Mouse (Mus musculus): Measurements from ENCODE around the gene Vps13d.
A peak's percentile ranks its signal among the peaks of the same experiment; 100 is the strongest.

The Vps13d gene

DNA sequence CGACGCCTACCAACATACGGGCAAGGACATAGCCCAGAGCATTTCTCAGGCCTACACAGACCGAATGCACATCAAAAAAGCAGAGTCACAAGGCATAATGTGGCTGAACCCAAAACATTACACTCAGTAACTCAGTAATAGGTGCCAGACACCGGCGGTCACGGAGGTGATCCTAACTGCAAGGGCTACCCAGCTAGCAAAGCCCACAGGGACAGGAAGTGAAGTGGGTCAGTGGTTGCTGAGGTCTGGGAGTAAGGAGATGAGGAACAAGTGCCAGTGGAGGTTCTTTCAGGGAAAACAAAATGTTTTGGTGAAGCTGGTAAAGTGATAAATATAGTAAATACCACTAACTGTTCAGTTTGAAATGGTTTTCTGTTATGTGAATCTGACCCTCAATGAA, 121.1 kb downstream of the Vps13d start:
- no peak for DNase-seq

DNA sequence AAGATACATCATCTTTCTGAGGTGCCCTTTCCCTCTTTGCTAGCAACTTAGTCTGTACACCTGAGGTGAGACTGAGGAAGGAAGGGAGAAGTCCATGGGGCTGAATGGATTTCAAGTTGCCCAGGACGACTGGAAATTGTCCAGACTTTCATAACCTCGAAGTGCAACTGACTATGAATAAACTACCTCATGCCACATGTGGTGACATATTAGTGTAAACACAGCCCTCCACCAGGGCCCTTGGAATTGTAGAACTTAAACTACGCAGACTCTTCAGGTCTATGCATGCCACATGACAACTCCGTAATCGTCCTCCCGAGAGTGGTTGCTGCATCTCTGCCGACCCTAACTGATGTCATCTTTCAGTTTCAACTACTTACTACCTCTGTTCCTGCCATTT, 122.9 kb downstream of the Vps13d start:
- no peak for DNase-seq

- DNase-seq, result no peak
Measured at GRCm38 (mm10) chr4:145067019-145067680, 127.7 kb downstream of the Vps13d start.

- DNase-seq, result no peak
Measured at GRCm38 (mm10) chr4:145066336-145067018, 128.3 kb downstream of the Vps13d start.

GRCm38 (mm10) chr4:145058749-145059442, 135.9 kb downstream of the Vps13d start:
- DNase-seq, result no peak

DNA sequence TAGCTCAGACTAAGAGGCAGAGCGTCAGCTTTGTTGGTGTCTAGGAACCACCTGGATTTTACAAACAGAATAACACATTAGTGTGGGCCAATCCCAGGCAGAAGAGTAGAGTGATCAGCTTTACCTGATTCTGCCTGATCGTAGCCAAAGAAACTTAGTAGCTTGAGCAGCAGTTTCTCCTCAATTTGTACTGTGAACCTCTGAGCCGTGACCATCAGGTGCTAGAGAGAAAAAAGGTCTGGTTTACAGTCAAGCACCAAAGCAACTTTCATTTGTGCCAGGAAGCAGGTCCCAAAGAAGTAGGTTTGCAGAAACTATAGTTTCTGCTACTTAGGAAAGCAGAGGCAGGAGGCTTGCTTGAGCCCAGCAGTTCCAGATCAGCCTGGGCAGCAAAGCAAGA, 138.5 kb downstream of the Vps13d start:
- no peak for DNase-seq

DNA sequence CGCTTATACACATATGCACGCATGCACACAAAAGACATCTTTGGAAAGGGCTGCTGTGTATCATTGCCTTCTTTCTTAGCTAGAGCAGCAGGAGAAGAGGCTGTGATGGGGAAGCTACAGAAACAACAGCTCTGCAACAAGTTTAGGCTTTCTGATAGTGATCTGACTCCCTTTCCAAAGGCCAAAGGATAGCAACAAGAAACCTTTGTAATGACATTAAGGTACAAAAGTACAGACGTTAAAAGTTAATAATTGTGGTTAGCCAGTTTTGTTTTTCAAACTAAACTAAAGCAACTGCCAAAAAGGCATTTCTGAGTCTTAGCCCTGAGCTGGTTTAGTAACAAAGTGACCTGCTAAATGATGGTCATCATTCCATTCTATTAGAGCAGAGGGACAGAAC, 139.0 kb downstream of the Vps13d start:
- no peak for DNase-seq

GRCm38 (mm10) chr4:145054369-145054768, 140.4 kb downstream of the Vps13d start:
- DNase-seq, result no peak

- DNase-seq, result no peak
Measured at GRCm38 (mm10) chr4:145052697-145053096, 142.1 kb downstream of the Vps13d start.

GRCm38 (mm10) chr4:145052282-145052681, 142.5 kb downstream of the Vps13d start:
- no peak for DNase-seq

- DNase-seq, result no peak
Measured at GRCm38 (mm10) chr4:145051209-145051969, 143.4 kb downstream of the Vps13d start.

- DNase-seq, result peak; percentile 27 to 38
Measured at GRCm38 (mm10) chr4:145050518-145051208, 144.1 kb downstream of the Vps13d start.

DNA sequence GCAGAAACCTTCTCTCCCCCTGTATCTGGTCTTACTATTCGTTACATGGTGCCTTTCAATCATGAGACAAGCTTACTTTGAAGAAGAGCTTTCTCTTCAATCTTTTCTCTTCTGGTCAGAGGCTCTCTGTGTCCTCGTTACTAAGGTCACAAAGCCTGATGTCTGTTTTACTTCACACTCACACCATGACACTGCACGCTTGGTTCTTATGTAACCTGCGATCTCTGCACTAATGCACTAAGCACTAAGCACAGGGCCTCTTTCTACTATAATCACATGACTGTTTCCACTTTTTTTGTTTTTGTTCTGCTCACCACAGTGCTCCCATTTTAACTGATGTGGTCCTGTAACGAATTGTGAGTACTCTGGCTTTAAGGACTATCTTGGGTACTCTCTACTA, 146.8 kb downstream of the Vps13d start:
- no peak for DNase-seq

DNA sequence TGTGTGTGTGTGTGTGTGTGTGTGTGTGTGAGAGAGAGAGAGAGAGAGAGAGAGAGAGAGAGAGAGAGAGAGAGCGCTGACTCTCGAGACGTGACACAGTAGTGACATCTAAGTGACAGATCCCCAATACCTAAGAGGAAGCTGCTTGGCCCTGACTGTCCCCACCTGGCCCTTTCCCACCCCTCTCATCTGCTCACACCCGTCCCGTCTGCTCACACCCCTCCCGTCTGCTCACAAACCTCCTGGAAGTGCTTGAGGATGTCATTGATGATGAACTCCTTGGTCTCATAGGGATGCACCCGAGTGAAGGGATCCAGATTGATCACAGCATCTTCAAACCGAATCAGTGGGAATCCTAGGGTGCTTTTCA, 148.8 kb downstream of the Vps13d start:
- DNase-seq, result no peak

DNA sequence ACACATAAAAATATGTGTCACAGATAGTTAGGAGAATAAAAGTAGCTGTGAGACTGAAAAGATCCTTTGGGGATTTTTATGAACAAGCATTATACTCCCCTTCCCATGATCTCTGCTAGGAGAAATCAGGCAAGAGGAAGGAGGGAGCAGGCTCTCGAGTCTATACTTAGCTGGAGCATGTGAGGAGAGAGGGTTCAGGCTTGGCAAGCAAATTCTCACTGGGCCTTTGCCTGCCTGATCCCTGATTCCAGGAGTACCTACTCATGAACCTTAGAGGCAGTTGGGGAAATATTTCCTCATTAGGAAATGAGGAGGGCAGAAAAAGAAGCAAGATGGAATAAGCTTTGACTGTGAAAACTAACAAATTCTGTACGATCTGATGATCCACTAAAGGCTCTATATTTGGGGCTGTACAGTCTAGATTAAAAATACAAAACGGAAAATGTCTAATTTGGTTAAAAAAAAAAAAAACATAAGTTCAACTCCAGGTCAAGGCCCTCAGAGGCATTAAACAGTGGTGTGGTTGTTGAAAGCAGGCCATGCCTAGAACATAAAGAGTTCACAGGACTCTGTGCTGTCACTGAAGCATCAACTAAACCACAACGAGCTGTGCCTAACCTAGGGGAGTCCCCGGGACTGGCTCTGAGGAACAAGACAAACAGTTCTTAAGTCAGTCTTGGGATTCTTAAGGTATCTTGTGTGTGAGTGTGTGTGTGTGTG, 149.3 kb downstream of the Vps13d start:
- DNase-seq, result no peak

GRCm38 (mm10) chr4:145041223-145041870, 153.5 kb downstream of the Vps13d start:
- no peak for DNase-seq

GRCm38 (mm10) chr4:145037631-145038416, 157.0 kb downstream of the Vps13d start:
- no peak for DNase-seq

DNA sequence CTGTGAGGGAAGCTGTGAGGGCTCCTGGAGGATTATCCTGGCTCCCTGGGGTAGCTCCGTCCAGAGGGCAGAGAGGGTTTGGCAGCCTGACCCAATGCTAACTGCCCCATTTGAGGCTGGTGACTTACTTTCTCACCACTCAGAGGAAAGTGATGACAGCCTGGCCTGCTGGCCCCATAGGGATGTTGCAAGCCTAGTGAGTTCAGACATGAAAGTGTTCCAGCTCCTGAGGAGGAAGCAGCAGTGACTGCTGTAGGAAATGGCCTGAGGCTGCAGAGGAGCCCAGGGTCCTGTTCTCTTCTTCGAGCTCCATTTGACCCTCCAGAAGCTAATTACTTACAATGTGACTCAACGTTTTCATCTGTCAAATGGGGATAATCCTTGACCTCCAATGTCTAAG, 157.8 kb downstream of the Vps13d start:
- DNase-seq, result no peak

GRCm38 (mm10) chr4:145035450-145035849, 159.4 kb downstream of the Vps13d start:
- no peak for DNase-seq

DNA sequence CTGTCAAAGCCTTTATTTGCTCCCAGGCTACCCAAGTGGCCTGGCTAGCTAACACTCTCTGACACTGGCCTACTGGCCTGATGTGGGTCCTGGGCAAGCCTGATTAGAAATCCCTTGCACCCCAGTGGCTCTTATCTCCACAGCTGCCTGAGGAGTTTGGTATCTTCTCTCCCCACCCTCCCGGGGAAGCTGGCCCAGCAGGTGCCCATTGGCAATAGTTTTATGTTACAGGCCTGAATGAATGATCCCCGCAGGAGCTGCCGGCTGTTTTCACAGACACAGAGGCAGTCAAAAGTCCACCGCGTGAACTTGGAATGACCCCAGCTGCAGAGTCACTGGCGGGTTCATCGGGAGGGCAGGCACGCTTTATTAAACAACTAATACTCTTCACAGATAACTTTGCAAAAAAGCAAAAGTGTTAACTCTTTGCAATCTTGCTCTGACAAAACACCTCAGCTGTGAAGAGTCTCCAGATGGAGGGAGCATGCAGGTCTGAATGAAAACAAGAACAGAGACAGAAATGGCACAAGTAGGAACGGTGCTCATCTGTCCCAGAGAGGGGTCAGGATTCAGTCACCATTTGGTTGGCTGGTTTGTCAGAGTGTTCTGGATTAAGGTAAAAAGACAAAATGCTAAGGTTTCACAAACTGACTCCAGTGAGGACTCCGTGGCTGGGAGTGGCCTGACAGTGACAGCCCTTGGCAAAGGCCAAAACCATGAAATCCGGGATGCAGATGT, 160.1 kb downstream of the Vps13d start:
- no peak for DNase-seq

Data from thymus, adult 18-20 months (tissue).